Mouse (Mus musculus) cerebellum, adult 8-10 months (tissue): Measurements from ENCODE around the gene Isca2.

Source experiments
- DNase-seq: peaks from one replicate; pipeline ENCODE4 v3.0.0; 2022

The Isca2 gene

DNA sequence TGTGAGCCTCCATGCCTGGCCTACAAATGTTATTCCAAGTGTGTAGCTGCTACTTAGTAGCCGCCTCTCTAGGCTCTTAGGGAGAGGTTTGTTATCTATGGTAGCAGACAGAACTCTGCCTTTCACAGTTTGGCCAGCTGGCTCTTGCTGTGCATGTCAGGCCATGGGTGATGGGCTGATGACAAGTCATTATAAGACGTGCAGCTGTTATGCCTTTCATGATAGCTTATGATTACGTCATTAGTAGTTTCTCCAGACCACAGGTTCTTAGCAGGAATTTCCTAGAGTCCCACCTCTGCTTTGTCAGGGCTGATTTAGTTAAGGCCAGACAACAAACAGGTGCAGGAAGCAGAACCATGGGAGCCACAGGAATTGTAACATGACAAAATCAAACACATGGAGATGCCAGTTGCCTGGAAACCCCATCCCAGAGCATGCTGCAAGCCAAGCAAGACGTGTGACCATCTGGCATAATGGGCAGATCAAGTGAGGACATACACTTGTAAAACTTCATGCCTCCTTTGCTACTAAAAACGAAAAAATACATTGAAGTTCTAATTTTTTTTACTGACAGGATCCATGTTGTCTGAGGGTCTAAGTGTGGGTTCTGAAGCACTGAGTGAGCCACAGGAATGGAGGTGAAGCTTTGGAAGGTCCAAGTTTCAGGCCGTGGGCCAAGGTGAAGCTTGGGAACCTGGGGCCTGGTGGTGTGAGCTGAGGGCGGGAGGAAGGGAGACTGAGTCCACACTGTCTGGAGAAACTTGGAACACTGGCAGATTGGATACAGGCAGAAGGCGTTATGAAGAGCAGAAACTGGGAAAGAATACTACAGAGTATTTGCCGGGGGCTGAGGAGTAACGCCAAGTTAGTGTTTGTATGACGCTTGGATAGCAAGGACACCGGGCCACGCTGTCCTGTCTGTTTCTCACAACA is 46.5 kb downstream of the Isca2 start:
- no peak for DNase-seq

DNA sequence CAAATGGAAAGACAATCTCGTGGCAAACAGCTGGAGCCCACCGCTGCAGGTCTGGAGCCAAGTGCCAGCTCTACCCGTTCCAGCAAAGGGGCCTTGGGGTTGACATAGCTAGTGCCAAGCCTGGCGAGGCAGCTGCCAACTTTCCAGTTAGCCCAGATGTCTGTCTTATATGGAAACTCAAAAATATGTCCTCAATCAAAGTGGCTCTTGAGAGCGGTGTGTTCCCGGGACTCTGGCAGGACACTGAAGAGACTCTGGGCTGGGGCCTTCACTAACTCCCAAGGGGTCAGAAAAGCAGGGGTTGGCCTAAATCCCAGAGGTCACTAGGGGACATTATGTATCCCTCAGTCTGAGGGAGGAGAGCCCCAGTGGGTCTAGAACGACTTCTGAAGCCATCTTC is 50.5 kb downstream of the Isca2 start:
- DNase-seq, result no peak

DNA sequence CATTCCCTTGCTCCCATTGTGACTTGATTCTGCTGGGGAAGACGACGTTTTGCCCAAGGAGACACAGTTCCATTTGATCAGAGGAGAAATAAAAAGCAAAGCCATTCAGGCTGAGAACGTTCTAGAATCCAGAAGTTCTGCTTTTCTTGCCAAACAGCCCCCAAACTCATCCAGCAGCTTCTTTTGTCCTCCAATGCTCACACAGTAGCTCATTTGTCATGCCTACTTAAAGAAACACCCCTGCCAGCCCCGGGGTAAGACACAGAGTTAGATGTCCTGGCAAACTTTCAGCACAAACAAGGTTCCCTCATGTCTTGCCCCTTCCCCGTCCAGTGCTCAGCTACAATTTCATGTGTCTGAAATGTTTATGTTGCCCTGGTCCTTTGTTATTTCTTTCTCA is 51.2 kb downstream of the Isca2 start:
- no peak for DNase-seq
